Comparison of ENCODE assay signal across 10 mouse cellular contexts in genomic region chr15:63601543-63601942, GRCm38 (mm10).
DNase-seq lines count a peak whose midpoint lies in the region; ATAC-seq lines count a peak whose summit lies in the region.
"Had no signal": no experiment of that assay in that cellular context is flagged by ENCODE, and none has a peak within 500 bp of the region (broad histone marks: within the 10 kb centered on the region; RNA-seq: fewer than 3 reads in every experiment).

No protein-coding gene starts in this region.

- no peak overlapping the region for H3K27ac ChIP-seq in forebrain, embryonic 10.5 days
- H3K27ac ChIP-seq in hindbrain, embryonic 14.5 days = no peak overlapping the region
- no peak overlapping the region for H3K27ac ChIP-seq in limb, embryonic 10.5 days
- no peak overlapping the region for H3K27ac ChIP-seq in midbrain, embryonic 15.5 days
- H3K27ac ChIP-seq: embryonic facial prominence, embryonic 12.5 days had no signal

- no peak overlapping the region for H3K4me3 ChIP-seq in forebrain, embryonic 10.5 days
- H3K4me3 ChIP-seq in hindbrain, embryonic 14.5 days (replicated peaks; ENCODE audit: low read length) = no peak overlapping the region
- no peak overlapping the region for H3K4me3 ChIP-seq in limb, embryonic 10.5 days
- H3K4me3 ChIP-seq in midbrain, embryonic 15.5 days = no peak overlapping the region
- H3K4me3 ChIP-seq: embryonic facial prominence, embryonic 12.5 days; myocyte had no signal

- H3K4me2 ChIP-seq in hindbrain, embryonic 14.5 days (replicated peaks) = no peak overlapping the region
- H3K4me2 ChIP-seq in midbrain, embryonic 15.5 days = no peak overlapping the region
- H3K4me2 ChIP-seq: embryonic facial prominence, embryonic 12.5 days had no signal

- whole genome bisulfite sequencing in forebrain, embryonic 10.5 days = 50% methylated on average over 5 of the region's 5 CpGs
- 64% methylated on average over 5 of the region's 5 CpGs for whole genome bisulfite sequencing in hindbrain, embryonic 14.5 days
- WGBS in limb, embryonic 10.5 days = 50% methylated on average over 5 of the region's 5 CpGs
- WGBS in midbrain, embryonic 15.5 days = 41% methylated on average over 5 of the region's 5 CpGs

- peak; percentile 21 for DNase-seq in left cerebral cortex, adult 11 months (ENCODE audit: low spot score)
- DNase-seq in left cerebral cortex, adult 8-10 months (ENCODE audit: low spot score in 2 of 2) = no peak
- DNase-seq in T-cell, adult 2 months (ENCODE audit: low spot score) = peak; percentile 4
- peak; percentile 42 for DNase-seq in forebrain, embryonic 10.5 days (ENCODE audit: extremely low spot score, low spot score)
- peak; percentile 49 for DNase-seq in hindbrain, embryonic 14.5 days (ENCODE audit: low spot score)
- peak; percentile 57 for DNase-seq in limb, embryonic 10.5 days (ENCODE audit: low spot score)
- DNase-seq in thymus, adult 18-20 months = peak; percentile 10 to 38

- H3K9ac ChIP-seq in hindbrain, embryonic 14.5 days = no peak overlapping the region
- no peak overlapping the region for H3K9ac ChIP-seq in midbrain, embryonic 15.5 days
- H3K9ac ChIP-seq: embryonic facial prominence, embryonic 12.5 days had no signal

- H3K36me3 ChIP-seq in forebrain, embryonic 10.5 days (replicated peaks) = no peaks in the 10 kb centered on the region
- H3K36me3 ChIP-seq in hindbrain, embryonic 14.5 days (replicated peaks; ENCODE audit: control insufficient read depth, insufficient read depth) = no peaks in the 10 kb centered on the region
- no peaks in the 10 kb centered on the region for H3K36me3 ChIP-seq in limb, embryonic 10.5 days
- no peaks in the 10 kb centered on the region for H3K36me3 ChIP-seq in midbrain, embryonic 15.5 days (replicated peaks)
- H3K36me3 ChIP-seq: embryonic facial prominence, embryonic 12.5 days had no signal

- peak; percentile 79; the same call in 1 of the 2 replicates for ATAC-seq in hindbrain, embryonic 14.5 days (ENCODE audit: low FRiP score)
- ATAC-seq in midbrain, embryonic 15.5 days (replicated peaks) = peak; percentile 88

- H3K9me3 ChIP-seq in forebrain, embryonic 10.5 days = no peaks in the 10 kb centered on the region
- no peaks in the 10 kb centered on the region for H3K9me3 ChIP-seq in hindbrain, embryonic 14.5 days (ENCODE audit: control insufficient read depth, low read length)
- H3K9me3 ChIP-seq in limb, embryonic 10.5 days (replicated peaks) = no peaks in the 10 kb centered on the region
- no peaks in the 10 kb centered on the region for H3K9me3 ChIP-seq in midbrain, embryonic 15.5 days
- H3K9me3 ChIP-seq: embryonic facial prominence, embryonic 12.5 days had no signal

- no peaks in the 10 kb centered on the region for H3K27me3 ChIP-seq in forebrain, embryonic 10.5 days (ENCODE audit: poor library complexity, severe bottlenecking)
- no peaks in the 10 kb centered on the region for H3K27me3 ChIP-seq in hindbrain, embryonic 14.5 days (ENCODE audit: control insufficient read depth, insufficient read depth, low read length)
- H3K27me3 ChIP-seq in limb, embryonic 10.5 days (ENCODE audit: low read depth, poor library complexity, severe bottlenecking) = no peaks in the 10 kb centered on the region
- H3K27me3 ChIP-seq in midbrain, embryonic 15.5 days (replicated peaks) = no peaks in the 10 kb centered on the region
- H3K27me3 ChIP-seq: embryonic facial prominence, embryonic 12.5 days had no signal

- H3K4me1 ChIP-seq in forebrain, embryonic 10.5 days = no peaks in the 10 kb centered on the region
- H3K4me1 ChIP-seq in hindbrain, embryonic 14.5 days (replicated peaks; ENCODE audit: control insufficient read depth, insufficient read depth, low read length) = no peaks in the 10 kb centered on the region
- peaks cover 7% of the 10 kb centered on the region; the same call in 1 of the 2 replicates for H3K4me1 ChIP-seq in limb, embryonic 10.5 days
- H3K4me1 ChIP-seq in midbrain, embryonic 15.5 days = no peaks in the 10 kb centered on the region
- H3K4me1 ChIP-seq: embryonic facial prominence, embryonic 12.5 days had no signal

Comparison
In these comparisons a context has a peak if more than half of its experiments do, and no peak if none do; other contexts are left out.
1. DNase-seq: peak in left cerebral cortex, adult 11 months (single experiment), T-cell, adult 2 months (single experiment), forebrain, embryonic 10.5 days (single experiment), hindbrain, embryonic 14.5 days (single experiment), limb, embryonic 10.5 days (single experiment) and thymus, adult 18-20 months (2 of 2); none in left cerebral cortex, adult 8-10 months (0 of 2).